Mouse (Mus musculus) myocyte (in vitro differentiated cells): ENCODE data around the gene Rpl10a. TPM values are rescaled to one million over a fixed set of nuclear protein-coding genes. Genes with fewer than 3 reads are reported as not detected.

Experiments
- H3K27me3 ChIP-seq: one replicate; pipeline ENCODE4 v1.6.1; 2011; ENCODE audit not compliant: control insufficient read depth, insufficient read depth, insufficient read length
- H3K36me3 ChIP-seq: one replicate; pipeline ENCODE4 v1.6.1; 2011; ENCODE audit not compliant: control insufficient read depth, insufficient read depth
- H3K4me2 ChIP-seq: one replicate; pipeline ENCODE4 v1.6.1; 2011; ENCODE audit warnings: low read depth, control low read depth
- H3K4me3 ChIP-seq: one replicate; pipeline ENCODE4 v1.5.1; 2011; ENCODE audit warnings: mild to moderate bottlenecking, control low read depth, moderate library complexity
- H3K79me2 ChIP-seq: one replicate; pipeline ENCODE4 v1.6.1; 2011; ENCODE audit not compliant: control insufficient read depth, insufficient read depth
- H3ac ChIP-seq: one replicate; pipeline ENCODE4 v1.6.1; 2011; ENCODE audit not compliant: control insufficient read depth, insufficient read length
- CEBPB ChIP-seq: IDR thresholded peaks from 2 replicates; pipeline ENCODE4 v1.6.1; 2011; ENCODE audit warnings: mild to moderate bottlenecking, moderate library complexity; ENCODE audit not compliant: poor library complexity, insufficient read depth, severe bottlenecking
- E2F4 ChIP-seq: IDR thresholded peaks from one replicate; pipeline ENCODE4 v1.6.1; 2011; ENCODE audit warnings: mild to moderate bottlenecking, control low read depth, moderate library complexity; ENCODE audit not compliant: insufficient read depth
- MAX ChIP-seq: IDR thresholded peaks from one replicate; pipeline ENCODE4 v1.6.1; 2011; ENCODE audit warnings: low read depth, mild to moderate bottlenecking, control low read depth
- MYOD1 ChIP-seq, 3 experiments: IDR thresholded peaks; one replicate each; pipeline ENCODE4 v1.6.1; 2011; ENCODE audit warnings: control low read depth in 2 of 3, low read depth in 2 of 3, mild to moderate bottlenecking in 2 of 3, moderate library complexity in 1 of 3; ENCODE audit not compliant: insufficient read length in 2 of 3, control insufficient read depth in 1 of 3
- MYOG ChIP-seq, 3 experiments: IDR thresholded peaks; one replicate each; pipeline ENCODE4 v1.6.1; 2011; ENCODE audit warnings: control low read depth in 2 of 3, low read depth in 2 of 3, mild to moderate bottlenecking in 2 of 3; ENCODE audit not compliant: insufficient read length in 2 of 3, control insufficient read depth in 1 of 3, insufficient read depth in 1 of 3
- POLR2A ChIP-seq: IDR thresholded peaks from one replicate; pipeline ENCODE4 v1.6.1; 2011; ENCODE audit warnings: low read depth, mild to moderate bottlenecking, control low read depth, moderate library complexity; ENCODE audit not compliant: insufficient read length
- POLR2AphosphoS2 ChIP-seq: IDR thresholded peaks from one replicate; pipeline ENCODE4 v1.6.1; 2011; ENCODE audit warnings: low read depth, control low read depth; ENCODE audit not compliant: insufficient read length
- REST ChIP-seq: IDR thresholded peaks from one replicate; pipeline ENCODE4 v1.6.1; 2011; ENCODE audit warnings: mild to moderate bottlenecking, control low read depth, moderate library complexity; ENCODE audit not compliant: insufficient read depth, insufficient read length
- SRF ChIP-seq: IDR thresholded peaks from one replicate; pipeline ENCODE4 v1.6.1; 2011; ENCODE audit warnings: low read depth; ENCODE audit not compliant: control insufficient read depth, insufficient read length
- TCF12 ChIP-seq: IDR thresholded peaks from one replicate; pipeline ENCODE4 v1.6.1; 2011; ENCODE audit warnings: mild to moderate bottlenecking, control low read depth; ENCODE audit not compliant: poor library complexity, insufficient read depth, severe bottlenecking
- TCF3 ChIP-seq: IDR thresholded peaks from one replicate; pipeline ENCODE4 v1.6.1; 2011; ENCODE audit warnings: low read depth, control low read depth; ENCODE audit not compliant: insufficient read length
- USF1 ChIP-seq: IDR thresholded peaks from one replicate; pipeline ENCODE4 v1.6.1; 2011; ENCODE audit warnings: low read depth, mild to moderate bottlenecking, control low read depth, moderate library complexity
- polyA plus RNA-seq: library from polyadenylated mRNA; unstranded; fragments of >200 nt; fragmentation: generic; extraction: Trizol; gene quantifications from one replicate; pipeline ENCODE4 v1.2.1, GENCODE M21; 2012; ENCODE audit warnings: missing spikeins

The Rpl10a gene
- polyA plus RNA-seq, 1 experiment = 2,984 TPM

- peak in 1 of 3 experiments; percentile 13 for TF ChIP-seq MYOD1 (IDR thresholded peaks at IDR 0.05; ENCODE audit: control insufficient read depth in 1 of 3, insufficient read length in 2 of 3, low read depth in 2 of 3)
- TF ChIP-seq CEBPB = no peak; the same call in 1 of the 2 replicates
- no peak for TF ChIP-seq POLR2AphosphoS2
- no peak for TF ChIP-seq MYOG (IDR thresholded peaks at IDR 0.05; ENCODE audit: control insufficient read depth in 1 of 3, insufficient read depth in 1 of 3, insufficient read length in 2 of 3, low read depth in 2 of 3)
- no peak for TF ChIP-seq E2F4
- no peak for TF ChIP-seq TCF12
- TF ChIP-seq SRF = no peak
- peaks cover 37% of the 10 kb centered on the region for H3K79me2 ChIP-seq
- H3K4me3 ChIP-seq = no peak overlapping the region
- H3K36me3 ChIP-seq = no peaks in the 10 kb centered on the region
- H3ac ChIP-seq = no peak overlapping the region
- no peaks in the 10 kb centered on the region for H3K27me3 ChIP-seq
- peak overlapping the region; percentile 95 for H3K4me2 ChIP-seq
Measured at GRCm38 (mm10) chr17:28340578-28340977, 12.3 kb downstream of the Rpl10a start.

DNA sequence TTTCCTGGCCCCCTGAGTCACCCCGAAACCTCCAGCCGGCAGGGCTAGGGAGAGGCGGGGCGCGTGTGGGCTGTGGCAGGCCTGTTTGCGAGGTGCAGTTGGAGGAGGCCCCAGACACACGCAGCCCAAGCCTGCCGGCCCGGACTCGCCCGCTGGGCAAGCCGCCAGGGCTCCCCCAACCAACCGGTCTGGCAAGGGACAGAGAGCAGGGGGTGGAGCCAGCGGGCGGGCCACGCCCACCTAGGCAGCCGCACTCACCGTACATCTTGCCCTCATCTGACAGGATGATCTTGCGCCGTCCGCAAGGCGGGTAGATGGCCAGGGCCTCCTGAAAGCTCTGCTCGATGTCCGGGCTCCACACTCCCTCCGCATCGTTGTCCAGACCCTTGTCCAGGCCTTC lies 12.8 kb downstream of the Rpl10a start:
- Histone ChIP-seq H3K27me3 (no peaks in the 10 kb centered on the region), H3K4me2 (peak overlapping the region; percentile 95), H3K36me3 (no peaks in the 10 kb centered on the region), H3K4me3 (no peak overlapping the region), H3ac (no peak overlapping the region), H3K79me2 (peaks cover 39% of the 10 kb centered on the region)
- TF ChIP-seq MYOD1 (IDR thresholded peaks at IDR 0.05; ENCODE audit: control insufficient read depth in 1 of 3, insufficient read length in 2 of 3, low read depth in 2 of 3) (peak in 1 of 3 experiments; percentile 53), SRF (no peak), MYOG (IDR thresholded peaks at IDR 0.05; ENCODE audit: control insufficient read depth in 1 of 3, insufficient read depth in 1 of 3, insufficient read length in 2 of 3, low read depth in 2 of 3) (peak in 1 of 3 experiments; percentile 40), POLR2A (peak; percentile 64), TCF3 (no peak), POLR2AphosphoS2 (peak; percentile 58), E2F4 (no peak), USF1 (no peak), TCF12 (no peak), CEBPB (no peak), REST (no peak), MAX (no peak)

DNA sequence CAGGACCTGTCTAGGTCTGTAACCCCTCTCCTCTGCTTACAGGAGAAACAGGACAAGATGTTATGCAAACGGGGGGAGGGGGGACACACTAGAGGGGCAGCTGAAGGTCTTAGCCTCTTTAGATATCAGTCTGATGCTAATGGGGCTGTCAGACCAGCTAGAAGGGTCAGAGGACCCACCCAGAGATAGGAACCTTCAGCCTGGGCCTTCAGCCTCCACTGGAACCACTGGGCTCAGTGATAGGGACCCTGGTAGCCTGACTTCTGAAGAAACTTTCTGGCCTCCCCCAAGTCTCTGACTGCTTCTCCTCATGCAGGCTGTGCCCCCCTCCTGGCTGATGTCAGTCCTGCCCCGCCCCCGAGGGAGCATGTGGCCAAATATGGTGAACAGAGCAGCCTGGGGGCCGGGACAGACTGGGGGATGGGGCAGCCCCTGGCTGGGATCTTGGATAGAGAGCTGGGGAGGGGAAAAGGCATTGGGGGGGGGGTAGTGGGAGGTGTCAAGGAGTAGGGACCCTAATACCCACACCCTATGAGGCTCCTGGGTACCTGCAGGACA lies 15.9 kb downstream of the Rpl10a start:
- TF ChIP-seq MAX (no peak), SRF (peak; percentile 96)
- H3K27me3 ChIP-seq = no peaks in the 10 kb centered on the region
- H3K4me2 ChIP-seq = peak overlapping the region; percentile 72
- H3ac ChIP-seq = no peak overlapping the region
- H3K36me3 ChIP-seq = no peaks in the 10 kb centered on the region
- H3K4me3 ChIP-seq = no peak overlapping the region
- peaks cover 68% of the 10 kb centered on the region for H3K79me2 ChIP-seq

- H3K27me3 ChIP-seq = no peaks in the 10 kb centered on the region
- H3K4me3 ChIP-seq = no peak overlapping the region
- no peaks in the 10 kb centered on the region for H3K36me3 ChIP-seq
- no peak for TF ChIP-seq POLR2A
- TF ChIP-seq MYOG (IDR thresholded peaks at IDR 0.05; ENCODE audit: control insufficient read depth in 1 of 3, insufficient read depth in 1 of 3, insufficient read length in 2 of 3, low read depth in 2 of 3) = no peak
- no peak for TF ChIP-seq TCF12
- no peak for TF ChIP-seq POLR2AphosphoS2
- TF ChIP-seq TCF3 = no peak
- no peak for TF ChIP-seq CEBPB
- TF ChIP-seq MYOD1 (IDR thresholded peaks at IDR 0.05; ENCODE audit: control insufficient read depth in 1 of 3, insufficient read length in 2 of 3, low read depth in 2 of 3) = no peak
- TF ChIP-seq USF1 = no peak
- no peak for TF ChIP-seq E2F4
- H3ac ChIP-seq = no peak overlapping the region
- H3K4me2 ChIP-seq = peak overlapping the region; percentile 72
- H3K79me2 ChIP-seq = peaks cover 74% of the 10 kb centered on the region
Measured at GRCm38 (mm10) chr17:28344670-28345069, 16.4 kb downstream of the Rpl10a start.

GRCm38 (mm10) chr17:28345271-28345721 lies 17.0 kb downstream of the Rpl10a start:
- TF ChIP-seq MYOD1 (IDR thresholded peaks at IDR 0.05; ENCODE audit: control insufficient read depth in 1 of 3, insufficient read length in 2 of 3, low read depth in 2 of 3) (peak in 1 of 3 experiments; percentile 3), USF1 (no peak)
- no peaks in the 10 kb centered on the region for H3K36me3 ChIP-seq

More at GRCm38 (mm10) chr17:28345271-28345721, 17.0 kb downstream of the Rpl10a start:
- peak overlapping the region; percentile 23 for H3ac ChIP-seq
- peak overlapping the region; percentile 72 for H3K4me2 ChIP-seq
- peaks cover 76% of the 10 kb centered on the region for H3K79me2 ChIP-seq
- no peak overlapping the region for H3K4me3 ChIP-seq
- H3K27me3 ChIP-seq = no peaks in the 10 kb centered on the region
